Mouse (Mus musculus) intestine, embryonic 16.5 days (tissue): Measurements from ENCODE around the gene Osbp2. TPM values are rescaled to one million over a fixed set of nuclear protein-coding genes. Genes with fewer than 3 reads are reported as not detected.

Experiments used
- ATAC-seq: fragments of 200-750 bp; cut with Nextera tagmentation; 2 replicates; pipeline ENCODE4 v1.8.0; 2017; ENCODE audit warnings: moderate TSS enrichment, moderate library complexity
- H3K27ac ChIP-seq: fragments of 300-500 bp; sonication (generic); 2 replicates; pipeline ENCODE4 v1.5.1; 2014; ENCODE audit warnings: mild to moderate bottlenecking, low read length
- H3K27me3 ChIP-seq: fragments of 300-500 bp; sonication (generic); replicated peaks from 2 replicates; pipeline ENCODE4 v1.6.1; 2014; ENCODE audit warnings: low read length, control low read depth, mixed read lengths; ENCODE audit not compliant: control insufficient read depth, insufficient read depth
- H3K36me3 ChIP-seq: fragments of 300-500 bp; sonication (generic); 2 replicates; pipeline ENCODE4 v1.6.1; 2014; ENCODE audit warnings: low read length, control low read depth; ENCODE audit not compliant: control insufficient read depth, insufficient read depth
- H3K4me1 ChIP-seq: fragments of 300-500 bp; sonication (generic); 2 replicates; pipeline ENCODE4 v1.6.1; 2014; ENCODE audit warnings: low read length, control low read depth, mixed read lengths; ENCODE audit not compliant: control insufficient read depth, insufficient read depth
- H3K4me2 ChIP-seq: fragments of 300-500 bp; sonication (generic); 2 replicates; pipeline ENCODE4 v1.6.1; 2014; ENCODE audit warnings: low read depth, low read length, control low read depth
- H3K4me3 ChIP-seq: fragments of 300-500 bp; sonication (generic); 2 replicates; pipeline ENCODE4 v1.5.1; 2014; ENCODE audit warnings: mild to moderate bottlenecking, low read length
- H3K9ac ChIP-seq: fragments of 300-500 bp; sonication (generic); 2 replicates; pipeline ENCODE4 v1.6.1; 2014; ENCODE audit warnings: low read depth, low read length
- H3K9me3 ChIP-seq: fragments of 300-500 bp; sonication (generic); 2 replicates; pipeline ENCODE4 v1.6.1; 2016; ENCODE audit warnings: low read length, control low read depth; ENCODE audit not compliant: control insufficient read depth
- WGBS: fragments of 180-500 bp; shearing (Covaris S2); extraction: QIAGEN DNeasy Blood & Tissue Kit; methylation state at CpG from one replicate; pipeline ENCODE4 v1.1.7; 2014; 5-methylcytosine and 5-hydroxymethylcytosine counted together
- polyA plus RNA-seq: library from polyadenylated mRNA; unstranded; fragments of >200 nt; fragmentation: Nextera tagmentation; extraction: Ambion mirVana; gene quantifications from 2 replicates; pipeline ENCODE4 v1.2.1, GENCODE M21; 2015

Osbp2 gene
- polyA plus RNA-seq, 1 experiment from 2014 or later, result 0.45 TPM

DNA sequence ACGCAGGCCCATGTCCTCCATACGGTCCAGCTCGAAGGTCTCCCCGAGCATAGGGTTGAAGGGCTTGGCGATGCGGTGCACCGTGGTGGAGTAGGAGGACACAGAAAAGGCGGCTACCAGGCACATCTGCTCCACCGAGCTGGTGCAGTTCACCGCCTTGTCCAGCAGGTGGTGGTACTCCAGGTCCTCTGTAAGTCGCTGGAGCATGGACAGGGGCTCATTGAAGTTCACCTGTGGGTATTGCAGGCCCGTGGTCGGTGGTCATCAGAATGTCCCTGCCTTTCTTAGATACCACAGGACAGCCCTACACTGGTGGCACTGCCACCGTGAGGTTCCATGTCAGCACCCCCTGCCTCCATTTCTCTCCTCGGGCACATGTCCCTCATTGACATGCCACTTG, 149.2 kb downstream of the Osbp2 start:
- no peak for ATAC-seq
- Histone ChIP-seq H3K4me2 (no peak overlapping the region), H3K9me3 (no peaks in the 10 kb centered on the region), H3K27ac (no peak overlapping the region), H3K36me3 (no peaks in the 10 kb centered on the region), H3K4me1 (no peaks in the 10 kb centered on the region), H3K9ac (no peak overlapping the region), H3K4me3 (no peak overlapping the region), H3K27me3 (no peaks in the 10 kb centered on the region)
- WGBS, result 33% methylated on average over 15 of the region's 15 CpGs

GRCm38 (mm10) chr11:3710203-3710602, 153.5 kb downstream of the Osbp2 start:
- no peaks in the 10 kb centered on the region for H3K9me3 ChIP-seq
- no peak overlapping the region for H3K9ac ChIP-seq
- 66% methylated on average over 14 of the region's 14 CpGs for WGBS
- no peak overlapping the region for H3K27ac ChIP-seq
- H3K4me1 ChIP-seq, result no peaks in the 10 kb centered on the region
- no peak for ATAC-seq
- peaks cover 3% of the 10 kb centered on the region; the same call in 1 of the 2 replicates for H3K27me3 ChIP-seq
- no peak overlapping the region for H3K4me3 ChIP-seq
- H3K36me3 ChIP-seq, result no peaks in the 10 kb centered on the region
- H3K4me2 ChIP-seq, result no peak overlapping the region

- WGBS, result 83% methylated on average over 8 of the region's 8 CpGs
- no peaks in the 10 kb centered on the region for H3K4me1 ChIP-seq
- ATAC-seq, result no peak
Observed at GRCm38 (mm10) chr11:3707057-3707456, 156.6 kb downstream of the Osbp2 start.

DNA sequence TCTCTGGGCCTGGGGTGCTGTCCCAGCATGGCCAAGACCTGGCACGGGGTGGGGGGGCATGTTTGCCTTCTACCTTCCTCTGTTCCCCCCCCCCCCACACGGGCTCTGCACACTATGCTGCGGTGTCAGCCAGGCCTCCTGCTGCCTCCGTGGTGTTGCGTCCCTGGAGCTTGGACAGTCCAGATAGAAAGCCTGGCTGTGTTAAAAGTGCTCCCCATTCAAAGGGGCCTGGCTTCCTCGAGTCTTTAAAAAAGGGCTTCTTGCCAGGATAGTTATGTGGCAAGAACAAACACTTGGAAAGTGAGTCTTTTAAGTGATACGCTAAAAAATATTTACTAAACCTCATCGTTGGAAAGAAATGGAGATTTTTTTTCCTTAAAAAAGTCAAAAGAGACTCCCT, 159.3 kb downstream of the Osbp2 start:
- no peak for ATAC-seq
- WGBS, result 72% methylated on average over 8 of the region's 8 CpGs
- Histone ChIP-seq H3K9me3 (no peaks in the 10 kb centered on the region), H3K27ac (no peak overlapping the region), H3K9ac (no peak overlapping the region), H3K4me1 (no peaks in the 10 kb centered on the region), H3K4me3 (no peak overlapping the region), H3K4me2 (no peak overlapping the region), H3K36me3 (no peaks in the 10 kb centered on the region), H3K27me3 (peaks cover 3% of the 10 kb centered on the region; the same call in 1 of the 2 replicates)

More at GRCm38 (mm10) chr11:3707057-3707456, 156.6 kb downstream of the Osbp2 start:
- H3K27ac ChIP-seq, result no peak overlapping the region
- H3K27me3 ChIP-seq, result peaks cover 3% of the 10 kb centered on the region; the same call in 1 of the 2 replicates
- no peak overlapping the region for H3K4me2 ChIP-seq
- no peaks in the 10 kb centered on the region for H3K36me3 ChIP-seq
- no peaks in the 10 kb centered on the region for H3K9me3 ChIP-seq
- no peak overlapping the region for H3K4me3 ChIP-seq
- H3K9ac ChIP-seq, result no peak overlapping the region

GRCm38 (mm10) chr11:3703089-3703992, 160.4 kb downstream of the Osbp2 start:
- Histone ChIP-seq H3K9ac (no peak overlapping the region), H3K4me3 (no peak overlapping the region), H3K4me1 (no peaks in the 10 kb centered on the region), H3K27ac (no peak overlapping the region), H3K36me3 (no peaks in the 10 kb centered on the region), H3K9me3 (no peaks in the 10 kb centered on the region), H3K27me3 (peaks cover 3% of the 10 kb centered on the region; the same call in 1 of the 2 replicates), H3K4me2 (no peak overlapping the region)
- WGBS, result 61% methylated on average over 7 of the region's 7 CpGs
- no peak for ATAC-seq

DNA sequence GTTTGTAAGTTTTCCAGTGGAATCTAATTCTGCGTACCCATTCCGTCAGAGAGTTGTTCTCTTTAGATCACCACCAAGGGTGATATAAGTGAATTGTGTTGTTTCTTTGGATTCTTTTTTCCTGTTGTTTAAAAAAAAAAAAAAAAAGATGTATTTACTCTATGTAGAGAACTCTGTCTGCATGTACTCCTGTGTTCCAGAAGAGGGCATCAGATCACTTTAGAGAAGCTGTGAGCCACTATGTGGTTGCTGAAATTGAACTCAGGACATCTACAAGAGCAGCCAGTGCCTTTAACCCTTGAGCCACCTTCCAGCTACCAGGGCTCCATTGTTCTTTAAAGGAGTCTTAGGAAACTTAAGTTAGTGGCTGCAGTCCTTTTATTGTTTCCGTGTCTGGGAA, 166.3 kb downstream of the Osbp2 start:
- WGBS, result 86% methylated on average over 3 of the region's 3 CpGs
- H3K4me1 ChIP-seq, result no peaks in the 10 kb centered on the region
- H3K27me3 ChIP-seq, result no peaks in the 10 kb centered on the region
- no peaks in the 10 kb centered on the region for H3K9me3 ChIP-seq
- ATAC-seq, result no peak
- H3K27ac ChIP-seq, result no peak overlapping the region
- H3K9ac ChIP-seq, result no peak overlapping the region
- H3K36me3 ChIP-seq, result no peaks in the 10 kb centered on the region
- no peak overlapping the region for H3K4me2 ChIP-seq
- no peak overlapping the region for H3K4me3 ChIP-seq

GRCm38 (mm10) chr11:3696086-3696616, 167.6 kb downstream of the Osbp2 start:
- WGBS, result 78% methylated on average over 5 of the region's 5 CpGs
- no peaks in the 10 kb centered on the region for H3K4me1 ChIP-seq
- no peak overlapping the region for H3K4me2 ChIP-seq
- no peak overlapping the region for H3K9ac ChIP-seq
- H3K27me3 ChIP-seq, result no peaks in the 10 kb centered on the region
- no peak for ATAC-seq
- H3K27ac ChIP-seq, result no peak overlapping the region
- H3K4me3 ChIP-seq, result no peak overlapping the region
- no peaks in the 10 kb centered on the region for H3K9me3 ChIP-seq
- no peaks in the 10 kb centered on the region for H3K36me3 ChIP-seq

GRCm38 (mm10) chr11:3691746-3692145, 172.0 kb downstream of the Osbp2 start:
- H3K4me1 ChIP-seq, result no peaks in the 10 kb centered on the region
- no peak for ATAC-seq
- H3K4me3 ChIP-seq, result no peak overlapping the region
- H3K4me2 ChIP-seq, result no peak overlapping the region
- WGBS, result 85% methylated on average over 2 of the region's 2 CpGs
- H3K36me3 ChIP-seq, result peaks cover 5% of the 10 kb centered on the region; the same call in 1 of the 2 replicates
- H3K9ac ChIP-seq, result no peak overlapping the region
- no peaks in the 10 kb centered on the region for H3K9me3 ChIP-seq
- no peaks in the 10 kb centered on the region for H3K27me3 ChIP-seq
- H3K27ac ChIP-seq, result no peak overlapping the region

- ATAC-seq, result no peak
- WGBS, result 84% methylated on average over 2 of the region's 2 CpGs
- H3K27me3 ChIP-seq, result no peaks in the 10 kb centered on the region
- peaks cover 27% of the 10 kb centered on the region for H3K36me3 ChIP-seq
- H3K27ac ChIP-seq, result no peak overlapping the region
- H3K9ac ChIP-seq, result no peak overlapping the region
- H3K4me3 ChIP-seq, result no peak overlapping the region
- no peaks in the 10 kb centered on the region for H3K4me1 ChIP-seq
- H3K4me2 ChIP-seq, result no peak overlapping the region
- H3K9me3 ChIP-seq, result no peaks in the 10 kb centered on the region
Observed at GRCm38 (mm10) chr11:3686885-3687284, 176.8 kb downstream of the Osbp2 start.
